ENCODE assay signal across 21 mouse cellular contexts in the genomic region with DNA sequence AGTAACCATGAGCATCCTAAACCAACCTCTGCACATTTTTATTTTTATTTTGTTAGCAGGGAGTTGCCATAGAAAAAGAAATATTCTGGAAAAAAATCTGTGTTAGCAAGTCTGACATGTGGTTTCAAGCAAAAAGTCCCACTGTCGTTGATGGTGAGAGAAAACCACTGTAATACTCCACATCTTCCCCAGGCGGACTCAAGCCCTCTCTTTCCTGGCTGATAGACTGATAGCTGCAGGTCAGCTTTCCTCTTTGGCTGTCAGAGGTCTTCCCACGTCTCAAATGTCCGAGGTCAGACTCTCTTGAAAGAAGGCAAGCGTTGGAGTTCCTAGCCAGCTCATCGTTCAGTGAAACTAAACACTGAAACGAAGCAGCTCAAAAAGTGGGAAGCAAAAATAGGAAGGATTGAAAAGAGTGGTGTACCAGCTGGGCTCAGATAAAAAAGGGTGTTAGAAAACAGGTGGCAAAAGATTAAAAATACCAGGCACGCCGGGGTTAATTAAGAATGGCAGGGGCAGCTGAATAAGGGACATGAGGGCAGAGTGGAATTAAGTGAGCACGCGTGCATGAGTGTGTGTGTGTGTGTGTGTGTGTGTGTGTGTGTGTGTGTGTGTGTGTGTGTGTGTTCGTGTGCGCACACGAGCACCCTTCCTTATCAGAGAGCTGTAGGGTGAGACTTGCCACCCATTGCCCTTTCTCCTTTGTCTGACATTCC. TPM values are rescaled to one million over a fixed set of nuclear protein-coding genes. Genes with fewer than 3 reads are reported as not detected.
DNase-seq lines count a peak whose midpoint lies in the region; ATAC-seq and TF ChIP-seq lines count a peak whose summit lies in the region.
"Had no signal": no experiment of that assay in that cellular context is flagged by ENCODE, and none has a peak within 500 bp of the region (broad histone marks: within the 10 kb centered on the region; RNA-seq: fewer than 3 reads in every experiment).

No protein-coding gene starts in this region.

- no peaks in the 10 kb centered on the region for H3K36me3 ChIP-seq in heart, embryonic 13.5 days
- H3K36me3 ChIP-seq in C2C12 (ENCODE audit: control insufficient read depth, insufficient read depth): no peaks in the 10 kb centered on the region
- H3K36me3 ChIP-seq in hindbrain, embryonic 14.5 days (replicated peaks; ENCODE audit: control insufficient read depth, insufficient read depth): no peaks in the 10 kb centered on the region
- H3K36me3 ChIP-seq in midbrain, embryonic 10.5 days: no peaks in the 10 kb centered on the region
- H3K36me3 ChIP-seq: embryonic facial prominence, embryonic 12.5 days; liver, embryonic 13.5 days had no signal

- DNase-seq in heart, postnatal 4 days: no peak
- no peak for DNase-seq in hindbrain, embryonic 14.5 days (ENCODE audit: low spot score)
- DNase-seq in midbrain, embryonic 10.5 days (ENCODE audit: low spot score): no peak
- DNase-seq: adrenal gland, postnatal 10 days; cerebellum, postnatal 14 days; heart, postnatal 36 days; kidney, adult 11 months; kidney, postnatal 36 days; layer of hippocampus, adult 9-11 months; liver, embryonic 13.5 days; thymus, postnatal 14 days had no signal

- H3K79me3 ChIP-seq in C2C12 (ENCODE audit: low read depth): no peaks in the 10 kb centered on the region

- no peak for ATAC-seq in heart, embryonic 13.5 days (ENCODE audit: extremely low read depth, insufficient number of reproducible peaks, low FRiP score, low TSS enrichment)
- peak; percentile 39 for ATAC-seq in common myeloid progenitor, adult 5-6 weeks (replicated peaks; ENCODE audit: low read depth, poor library complexity, severe bottlenecking)
- peak; percentile 67 for ATAC-seq in megakaryocyte-erythroid progenitor cell, adult 5-6 weeks (replicated peaks; ENCODE audit: low FRiP score, low TSS enrichment, poor library complexity, severe bottlenecking)
- no peak for ATAC-seq in hindbrain, embryonic 14.5 days (ENCODE audit: low FRiP score)
- ATAC-seq: forebrain, embryonic 14.5 days; hindbrain, postnatal 0 days; midbrain, embryonic 16.5 days; Patski had no signal

- no peaks in the 10 kb centered on the region for H3K79me2 ChIP-seq in C2C12 (ENCODE audit: control insufficient read depth, insufficient read depth)

- 48% methylated on average over 14 of the region's 14 CpGs for WGBS in heart, embryonic 13.5 days
- 75% methylated on average over 14 of the region's 14 CpGs for WGBS in hindbrain, embryonic 14.5 days
- 72% methylated on average over 14 of the region's 14 CpGs for WGBS in midbrain, embryonic 10.5 days

- peak overlapping the region; percentile 20; the same call in 1 of the 2 replicates for H3K4me2 ChIP-seq in heart, embryonic 13.5 days
- H3K4me2 ChIP-seq in hindbrain, embryonic 14.5 days (replicated peaks): no peak overlapping the region
- H3K4me2 ChIP-seq: embryonic facial prominence, embryonic 12.5 days; liver, embryonic 13.5 days had no signal

- no peaks in the 10 kb centered on the region for H3K9me3 ChIP-seq in heart, embryonic 13.5 days
- H3K9me3 ChIP-seq in hindbrain, embryonic 14.5 days (ENCODE audit: control insufficient read depth, low read length): no peaks in the 10 kb centered on the region
- no peaks in the 10 kb centered on the region for H3K9me3 ChIP-seq in midbrain, embryonic 10.5 days (replicated peaks)
- H3K9me3 ChIP-seq: embryonic facial prominence, embryonic 12.5 days; liver, embryonic 13.5 days had no signal

- no peaks in the 10 kb centered on the region for H3K27me3 ChIP-seq in heart, embryonic 13.5 days (replicated peaks)
- no peaks in the 10 kb centered on the region for H3K27me3 ChIP-seq in C2C12 (ENCODE audit: control insufficient read depth, insufficient read depth, insufficient read length)
- no peaks in the 10 kb centered on the region for H3K27me3 ChIP-seq in hindbrain, embryonic 14.5 days (ENCODE audit: control insufficient read depth, insufficient read depth, low read length)
- H3K27me3 ChIP-seq in midbrain, embryonic 10.5 days (ENCODE audit: low read depth, poor library complexity, severe bottlenecking): no peaks in the 10 kb centered on the region
- H3K27me3 ChIP-seq: embryonic facial prominence, embryonic 12.5 days; liver, embryonic 13.5 days; Patski had no signal

- H3K4me1 ChIP-seq in heart, embryonic 13.5 days: no peaks in the 10 kb centered on the region
- no peaks in the 10 kb centered on the region for H3K4me1 ChIP-seq in hindbrain, embryonic 14.5 days (replicated peaks; ENCODE audit: control insufficient read depth, insufficient read depth, low read length)
- no peaks in the 10 kb centered on the region for H3K4me1 ChIP-seq in midbrain, embryonic 10.5 days
- H3K4me1 ChIP-seq: embryonic facial prominence, embryonic 12.5 days; liver, embryonic 13.5 days had no signal

- no peak for TF ChIP-seq CTCF in C2C12 (IDR thresholded peaks at IDR 0.05; ENCODE audit: control insufficient read depth, insufficient read depth, insufficient read length)

- H3K4me3 ChIP-seq in heart, embryonic 13.5 days: no peak overlapping the region
- H3K4me3 ChIP-seq in C2C12 (ENCODE audit: insufficient read depth, poor library complexity, severe bottlenecking): no peak overlapping the region
- no peak overlapping the region for H3K4me3 ChIP-seq in hindbrain, embryonic 14.5 days (replicated peaks; ENCODE audit: low read length)
- no peak overlapping the region for H3K4me3 ChIP-seq in midbrain, embryonic 10.5 days
- H3K4me3 ChIP-seq: embryonic facial prominence, embryonic 12.5 days; left cerebral cortex, adult 2 months; liver, embryonic 13.5 days had no signal

- H3K27ac ChIP-seq in heart, embryonic 13.5 days (replicated peaks): no peak overlapping the region
- H3K27ac ChIP-seq in hindbrain, embryonic 14.5 days: no peak overlapping the region
- H3K27ac ChIP-seq in midbrain, embryonic 10.5 days (replicated peaks): no peak overlapping the region
- H3K27ac ChIP-seq: embryonic facial prominence, embryonic 12.5 days; hindbrain, postnatal 0 days; left cerebral cortex, adult 2 months; liver, embryonic 13.5 days had no signal

- no peak overlapping the region for H3K9ac ChIP-seq in heart, embryonic 13.5 days
- no peak overlapping the region for H3K9ac ChIP-seq in hindbrain, embryonic 14.5 days
- H3K9ac ChIP-seq: embryonic facial prominence, embryonic 12.5 days; liver, embryonic 13.5 days had no signal

- H3ac ChIP-seq in C2C12 (ENCODE audit: control insufficient read depth, insufficient read length, low read depth): no peak overlapping the region

TF ChIP-seq in C2C12, 6 proteins besides CTCF, POLR2A, EP300 and RAD21:
- TF ChIP-seq CEBPB (IDR thresholded peaks at IDR 0.05; ENCODE audit: low read depth) (no peak), MYOD1 (IDR thresholded peaks at IDR 0.05; ENCODE audit: control insufficient read depth, insufficient read length, low read depth) (peak; percentile 55), MAX (IDR thresholded peaks at IDR 0.05) (no peak), USF1 (IDR thresholded peaks at IDR 0.05; ENCODE audit: low read depth) (no peak)

RNA-seq across cellular contexts. Expression of gene Tnfaip3, which starts 55.5 kb away (rescaled TPM):
- 2.5 and 2.9 TPM in 2 replicates for polyA plus RNA-seq in heart, embryonic 13.5 days (2015; fragmentation: Nextera tagmentation; extraction: Ambion mirVana)
- 1 to 10 TPM; 3.0 to 3.3 TPM for total RNA-seq in heart, postnatal 4 days (2021)
- 4.3 TPM for polyA plus RNA-seq in C2C12 (2012; fragmentation: generic; extraction: Trizol)
- 35.0 and 39.9 TPM in 2 replicates for total RNA-seq in common myeloid progenitor, adult 5-6 weeks (2017)
- total RNA-seq in megakaryocyte-erythroid progenitor cell, adult 5-6 weeks (2014; fragmentation: Nextera tagmentation): 7.6 and 9.5 TPM in 2 replicates
- 43.5 and 64.0 TPM in 2 replicates for total RNA-seq in megakaryocyte-erythroid progenitor cell, adult 5-6 weeks (2017)
- 2.9 and 3.0 TPM in 2 replicates for polyA plus RNA-seq in hindbrain, embryonic 14.5 days (2014; fragmentation: Nextera tagmentation; extraction: Ambion mirVana)
- 1.3 and 1.8 TPM in 2 replicates for polyA plus RNA-seq in midbrain, embryonic 10.5 days (2016; fragmentation: Nextera tagmentation; extraction: Ambion mirVana)

Comparison
In these comparisons a context has a peak if more than half of its experiments do, and no peak if none do; other contexts are left out.
1. ATAC-seq: peak in common myeloid progenitor, adult 5-6 weeks (single experiment) and megakaryocyte-erythroid progenitor cell, adult 5-6 weeks (single experiment); none in heart, embryonic 13.5 days (single experiment) and hindbrain, embryonic 14.5 days (single experiment).